ENCODE assay signal across 9 mouse cellular contexts in the genomic region with DNA sequence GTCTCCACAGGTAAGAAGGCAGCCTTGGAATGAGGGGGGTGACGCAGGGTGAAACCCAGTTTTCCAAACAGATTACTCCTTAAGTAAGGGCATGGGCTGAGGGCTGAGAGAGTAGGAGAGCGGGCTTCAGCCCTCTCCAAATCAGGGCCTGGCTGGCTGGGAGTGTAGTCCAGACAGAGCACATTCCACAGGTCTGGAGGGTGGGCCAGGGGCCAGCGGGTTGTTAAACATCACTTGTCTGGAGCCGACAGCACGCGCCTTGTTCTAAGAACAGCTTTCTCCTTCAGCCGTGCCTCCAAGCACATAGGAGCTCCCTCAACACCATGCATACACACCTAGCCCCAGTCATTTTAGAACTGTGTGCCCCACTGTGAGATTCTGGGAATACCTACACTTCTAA. TPM values are rescaled to one million over a fixed set of nuclear protein-coding genes. Genes with fewer than 3 reads are reported as not detected.
A peak's percentile ranks its signal among the peaks of the same experiment; 100 is the strongest.
DNase-seq lines count a peak whose midpoint lies in the region; ATAC-seq and TF ChIP-seq lines count a peak whose summit lies in the region.
"Had no signal": no experiment of that assay in that cellular context is flagged by ENCODE, and none has a peak within 500 bp of the region (broad histone marks: within the 10 kb centered on the region; RNA-seq: fewer than 3 reads in every experiment).

No protein-coding gene starts in this region.

- no peak overlapping the region for H3K4me2 ChIP-seq in midbrain, postnatal 0 days (ENCODE audit: low read depth, low read length, poor library complexity, severe bottlenecking)
- H3K4me2 ChIP-seq in heart, embryonic 11.5 days = peak overlapping the region; percentile 29
- 0 out of 2 replicates have a peak overlapping the region, but pooled peaks have one; percentile 8 for H3K4me2 ChIP-seq in stomach, embryonic 15.5 days

- H3K9ac ChIP-seq in midbrain, postnatal 0 days (replicated peaks; ENCODE audit: low read length, poor library complexity, severe bottlenecking) = no peak overlapping the region
- peak overlapping the region; percentile 69; the same call in 1 of the 2 replicates for H3K9ac ChIP-seq in heart, embryonic 11.5 days (ENCODE audit: low read depth, low read length)
- H3K9ac ChIP-seq in stomach, embryonic 15.5 days = no peak overlapping the region

- 0 out of 2 replicates have a peak overlapping the region, but pooled peaks have one; percentile 9 for H3K27ac ChIP-seq in midbrain, embryonic 10.5 days (replicated peaks)
- no peak overlapping the region for H3K27ac ChIP-seq in midbrain, postnatal 0 days (ENCODE audit: low read depth, low read length)
- H3K27ac ChIP-seq in heart, embryonic 11.5 days (ENCODE audit: low read depth, low read length) = peak overlapping the region; percentile 97
- peak overlapping the region; percentile 68 for H3K27ac ChIP-seq in stomach, embryonic 15.5 days

- no peak for TF ChIP-seq CTCF in midbrain, postnatal 0 days (IDR thresholded peaks at IDR 0.05)

- H3K4me1 ChIP-seq in midbrain, embryonic 10.5 days = peaks cover 4% of the 10 kb centered on the region; the same call in 1 of the 2 replicates
- no peaks in the 10 kb centered on the region for H3K4me1 ChIP-seq in midbrain, postnatal 0 days (ENCODE audit: insufficient read depth, low read length)
- H3K4me1 ChIP-seq in heart, embryonic 11.5 days (ENCODE audit: control insufficient read depth, insufficient read depth, low read length) = peaks cover 76% of the 10 kb centered on the region
- H3K4me1 ChIP-seq in stomach, embryonic 15.5 days = peaks cover 39% of the 10 kb centered on the region

- no peak for DNase-seq in midbrain, embryonic 10.5 days (ENCODE audit: low spot score)
- no peak for DNase-seq in midbrain, postnatal 0 days (ENCODE audit: low spot score)
- DNase-seq in kidney, postnatal 36 days = peak; percentile 88
- no peak for DNase-seq in adrenal gland, adult (ENCODE audit: inconsistent age in 2 of 2, low spot score in 1 of 2)
- DNase-seq in adrenal gland, adult 8-10 months = no peak

- no peaks in the 10 kb centered on the region for H3K9me3 ChIP-seq in midbrain, embryonic 10.5 days (replicated peaks)
- no peaks in the 10 kb centered on the region for H3K9me3 ChIP-seq in midbrain, postnatal 0 days (ENCODE audit: low read length)
- H3K9me3 ChIP-seq in heart, embryonic 11.5 days (replicated peaks; ENCODE audit: control insufficient read depth, low read length) = no peaks in the 10 kb centered on the region
- H3K9me3 ChIP-seq in stomach, embryonic 15.5 days = no peaks in the 10 kb centered on the region

- no peak overlapping the region for H3K4me3 ChIP-seq in midbrain, embryonic 10.5 days
- H3K4me3 ChIP-seq in midbrain, postnatal 0 days (ENCODE audit: low read depth, low read length) = no peak overlapping the region
- H3K4me3 ChIP-seq in heart, embryonic 11.5 days (ENCODE audit: low read depth, low read length) = no peak overlapping the region
- H3K4me3 ChIP-seq in stomach, embryonic 15.5 days (replicated peaks) = no peak overlapping the region
- H3K4me3 ChIP-seq: erythroblast, embryonic 14.5 days had no signal

- WGBS in midbrain, embryonic 10.5 days = 57% methylated on average over 7 of the region's 7 CpGs
- 65% methylated on average over 7 of the region's 7 CpGs for WGBS in midbrain, postnatal 0 days
- 18% methylated on average over 7 of the region's 7 CpGs for WGBS in heart, embryonic 11.5 days (ENCODE audit: insufficient replicate concordance)
- WGBS in stomach, embryonic 15.5 days = 25% methylated on average over 7 of the region's 7 CpGs

- no peaks in the 10 kb centered on the region for H3K27me3 ChIP-seq in midbrain, embryonic 10.5 days (ENCODE audit: low read depth, poor library complexity, severe bottlenecking)
- H3K27me3 ChIP-seq in midbrain, postnatal 0 days (ENCODE audit: insufficient read depth, low read length) = no peaks in the 10 kb centered on the region
- no peaks in the 10 kb centered on the region for H3K27me3 ChIP-seq in heart, embryonic 11.5 days (ENCODE audit: control insufficient read depth, insufficient read depth, low read length)
- H3K27me3 ChIP-seq in stomach, embryonic 15.5 days (replicated peaks) = no peaks in the 10 kb centered on the region

- no peaks in the 10 kb centered on the region for H3K36me3 ChIP-seq in midbrain, embryonic 10.5 days
- H3K36me3 ChIP-seq in midbrain, postnatal 0 days (ENCODE audit: insufficient read depth, low read length) = no peaks in the 10 kb centered on the region
- peaks cover 2% of the 10 kb centered on the region; the same call in 1 of the 2 replicates for H3K36me3 ChIP-seq in heart, embryonic 11.5 days (ENCODE audit: control insufficient read depth, insufficient read depth, low read length)
- H3K36me3 ChIP-seq in stomach, embryonic 15.5 days = no peaks in the 10 kb centered on the region

- ATAC-seq in midbrain, postnatal 0 days (ENCODE audit: low FRiP score) = no peak
- peak; percentile 67; the same call in 1 of the 2 replicates for ATAC-seq in heart, embryonic 11.5 days (replicated peaks; ENCODE audit: insufficient number of reproducible peaks, low FRiP score, low TSS enrichment)
- peak; percentile 73 for ATAC-seq in stomach, embryonic 15.5 days (ENCODE audit: insufficient read depth, low FRiP score, low read depth)
- ATAC-seq in monocyte, adult 5-6 weeks (replicated peaks; ENCODE audit: insufficient number of reproducible peaks, low FRiP score, low TSS enrichment, poor library complexity, severe bottlenecking) = no peak

RNA-seq across cellular contexts. Expression of a gene that starts 26.9 kb away (rescaled TPM):
- 5.2 and 6.1 TPM in 2 replicates for polyA plus RNA-seq in midbrain, embryonic 10.5 days (2016; fragmentation: Nextera tagmentation; extraction: Ambion mirVana)
- total RNA-seq in midbrain, postnatal 0 days (2014; rRNA removed) = 3.9 and 4.5 TPM in 2 replicates
- polyA plus RNA-seq in midbrain, postnatal 0 days (2015; fragmentation: Nextera tagmentation; extraction: Ambion mirVana) = 1.9 and 2.1 TPM in 2 replicates
- 42.9 and 52.9 TPM in 2 replicates for polyA plus RNA-seq in heart, embryonic 11.5 days (2014; fragmentation: Nextera tagmentation; extraction: Ambion mirVana)
- 18.1 and 21.7 TPM in 2 replicates for polyA plus RNA-seq in stomach, embryonic 15.5 days (2015; fragmentation: Nextera tagmentation; extraction: Ambion mirVana)
- total RNA-seq in monocyte, adult 5-6 weeks (2017) = 2.9 to 3.8 TPM (median 2.9 TPM) in 3 replicates
- total RNA-seq in adrenal gland, adult 8-10 months (2022) = 100 to 1,000 TPM in 3 of 4 experiments, 10 to 100 TPM in 1; 95.9 to 118 (median 110) TPM

Comparison
In these comparisons a context has a peak if more than half of its experiments do, and no peak if none do; other contexts are left out.
1. DNase-seq: peak in kidney, postnatal 36 days (2 of 2); none in midbrain, embryonic 10.5 days (single experiment), midbrain, postnatal 0 days (single experiment), adrenal gland, adult (0 of 2) and adrenal gland, adult 8-10 months (single experiment).
2. ATAC-seq: peak in heart, embryonic 11.5 days (single experiment) and stomach, embryonic 15.5 days (single experiment); none in midbrain, postnatal 0 days (single experiment) and monocyte, adult 5-6 weeks (single experiment).